38 mouse cellular contexts compared by ENCODE assay signal in the genomic region with DNA sequence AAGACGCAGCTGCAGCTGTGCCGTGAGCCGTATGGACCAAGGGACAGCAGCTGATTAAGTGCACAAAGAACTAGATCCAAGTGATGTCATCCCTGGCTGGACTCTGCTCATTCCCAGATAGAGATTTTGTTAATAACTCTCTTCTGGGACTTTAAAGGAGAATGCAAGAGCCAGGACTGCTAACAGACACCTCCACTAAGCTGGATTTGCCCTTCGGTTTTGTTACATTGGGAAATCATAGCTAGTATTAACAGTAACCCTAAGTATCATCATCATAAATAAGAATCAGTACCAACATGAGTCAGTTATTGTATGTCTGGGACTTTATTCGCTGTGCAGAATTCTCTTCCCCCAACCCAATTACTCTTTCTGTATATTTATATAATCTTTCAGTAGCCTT. TPM values are rescaled to one million over a fixed set of nuclear protein-coding genes. Genes with fewer than 3 reads are reported as not detected.
"Had no signal": no experiment of that assay in that cellular context is flagged by ENCODE, and none has a peak within 500 bp of the region (broad histone marks: within the 10 kb centered on the region; RNA-seq: fewer than 3 reads in every experiment).

A gene (minus strand): TSS at position 101 of the 400 bp plus-strand sequence.

- H3K27me3 ChIP-seq: heart, embryonic 12.5 days; hindbrain, embryonic 12.5 days; intestine, embryonic 15.5 days; limb, embryonic 12.5 days; limb, embryonic 15.5 days had no signal

- H3K9me3 ChIP-seq: heart, embryonic 12.5 days; hindbrain, embryonic 10.5 days; hindbrain, embryonic 12.5 days; intestine, embryonic 15.5 days; limb, embryonic 12.5 days; limb, embryonic 15.5 days had no signal

- H3K4me1 ChIP-seq: heart, embryonic 12.5 days; hindbrain, embryonic 10.5 days; hindbrain, embryonic 12.5 days; intestine, embryonic 15.5 days; limb, embryonic 12.5 days; limb, embryonic 15.5 days had no signal

- DNase-seq: gastrocnemius, postnatal 25 days; heart, postnatal 4 days; kidney, adult 18-20 months; kidney, adult 8-10 months; kidney, postnatal 10 days; kidney, postnatal 25 days; kidney, postnatal 4 days; left cerebral cortex, postnatal 4 days; lung, adult 18-20 months had no signal

- ATAC-seq: forebrain, embryonic 16.5 days; hindbrain, embryonic 16.5 days; inflammation-experienced regulatory T-cells, adult 6 months; intestine, embryonic 15.5 days; intestine, postnatal 0 days had no signal

- H3K36me3 ChIP-seq: heart, embryonic 12.5 days; hindbrain, embryonic 10.5 days; hindbrain, embryonic 12.5 days; intestine, embryonic 15.5 days; limb, embryonic 12.5 days; limb, embryonic 15.5 days had no signal

- H3K4me2 ChIP-seq: heart, embryonic 12.5 days; hindbrain, embryonic 12.5 days; hindbrain, embryonic 14.5 days; intestine, embryonic 15.5 days; limb, embryonic 12.5 days; limb, embryonic 15.5 days; liver, embryonic 11.5 days had no signal

- H3K27ac ChIP-seq: hindbrain, embryonic 10.5 days; hindbrain, embryonic 12.5 days; hindbrain, embryonic 14.5 days; intestine, embryonic 15.5 days; layer of hippocampus, adult 2 months; limb, embryonic 12.5 days; limb, embryonic 15.5 days; liver, embryonic 14.5 days had no signal

- H3K4me3 ChIP-seq: heart, embryonic 12.5 days; hindbrain, embryonic 10.5 days; hindbrain, embryonic 12.5 days; intestine, embryonic 15.5 days; layer of hippocampus, adult 2 months; limb, embryonic 12.5 days; limb, embryonic 15.5 days had no signal

- H3K9ac ChIP-seq: heart, embryonic 12.5 days; hindbrain, embryonic 12.5 days; hindbrain, embryonic 14.5 days; intestine, embryonic 15.5 days; limb, embryonic 12.5 days; limb, embryonic 15.5 days; liver, embryonic 14.5 days had no signal

RNA-seq across cellular contexts. Expression of the gene that starts here (rescaled TPM):
- total RNA-seq: gastrocnemius, postnatal 25 days; gastrocnemius, postnatal 4 days; granulocyte monocyte progenitor cell, adult 5-6 weeks; heart, postnatal 25 days; heart, postnatal 4 days; layer of hippocampus, adult 2 months; layer of hippocampus, postnatal 10 days; layer of hippocampus, postnatal 25 days; left cerebral cortex, adult 18-20 months; left cerebral cortex, adult 8-10 months; left cerebral cortex, postnatal 10 days; left cerebral cortex, postnatal 25 days; left cerebral cortex, postnatal 4 days had no signal
- polyA plus RNA-seq: forebrain, embryonic 16.5 days; frontal cortex, adult 2 months; heart, embryonic 12.5 days; heart, embryonic 14.5 days; heart, embryonic 16.5 days; hindbrain, embryonic 10.5 days; hindbrain, embryonic 12.5 days; hindbrain, embryonic 16.5 days; inflammation-experienced regulatory T-cells, adult 6 months; intestine, embryonic 15.5 days; intestine, postnatal 0 days; kidney, embryonic 14.5 days; kidney, embryonic 16.5 days; limb, embryonic 12.5 days; limb, embryonic 15.5 days; liver, embryonic 11.5 days; liver, embryonic 14.5 days; liver, embryonic 16.5 days had no signal
